Mouse (Mus musculus): Measurements from ENCODE around the gene Fam129c. TPM values are rescaled to one million over a fixed set of nuclear protein-coding genes. Genes with fewer than 3 reads are reported as not detected.

Fam129c gene
- total and polyA plus RNA-seq, 2 experiments from 2014 or later: 3.3 to 6.0 TPM

GRCm38 (mm10) chr8:71638321-71638720, 40.9 kb downstream of the Fam129c start:
- no peaks in the 10 kb centered on the region for H3K27me3 ChIP-seq (ENCODE audit: insufficient read depth, low read length)

GRCm38 (mm10) chr8:71639318-71639717, 41.9 kb downstream of the Fam129c start:
- Histone ChIP-seq H3K4me2 (ENCODE audit: low read depth, low read length) (no peak overlapping the region), H3K36me3 (ENCODE audit: insufficient read depth, low read length) (peaks cover 32% of the 10 kb centered on the region), H3K4me1 (ENCODE audit: insufficient read depth, low read length) (no peaks in the 10 kb centered on the region), H3K9me3 (ENCODE audit: low read length) (no peaks in the 10 kb centered on the region), H3K27ac (no peak overlapping the region), H3K27me3 (ENCODE audit: insufficient read depth, low read length) (no peaks in the 10 kb centered on the region), H3K9ac (replicated peaks; ENCODE audit: low read length) (no peak overlapping the region), H3K4me3 (ENCODE audit: low read length) (no peak overlapping the region)
- ATAC-seq (no peak), DNase-seq (ENCODE audit: low spot score) (no peak)
- no peak for TF ChIP-seq CTCF (IDR thresholded peaks at IDR 0.05; ENCODE audit: low read depth)
- WGBS: 86% methylated on average over 4 of the region's 4 CpGs

More at GRCm38 (mm10) chr8:71638321-71638720, 40.9 kb downstream of the Fam129c start:
- H3K9me3 ChIP-seq (ENCODE audit: low read length): no peaks in the 10 kb centered on the region
- H3K4me1 ChIP-seq (ENCODE audit: insufficient read depth, low read length): no peaks in the 10 kb centered on the region
- DNase-seq (ENCODE audit: low spot score) (no peak), ATAC-seq (no peak)
- H3K4me2 ChIP-seq (ENCODE audit: low read depth, low read length): no peak overlapping the region
- no peak overlapping the region for H3K4me3 ChIP-seq (ENCODE audit: low read length)
- H3K9ac ChIP-seq (replicated peaks; ENCODE audit: low read length): no peak overlapping the region
- no peak for TF ChIP-seq CTCF (IDR thresholded peaks at IDR 0.05; ENCODE audit: low read depth)
- H3K27ac ChIP-seq: no peak overlapping the region
- 72% methylated on average over 6 of the region's 6 CpGs for WGBS
- peaks cover 29% of the 10 kb centered on the region for H3K36me3 ChIP-seq (ENCODE audit: insufficient read depth, low read length)

GRCm38 (mm10) chr8:71645510-71645909, 48.1 kb downstream of the Fam129c start:
- H3K36me3 ChIP-seq (ENCODE audit: insufficient read depth, low read length): peaks cover 53% of the 10 kb centered on the region
- WGBS: 87% methylated on average over 9 of the region's 9 CpGs
- TF ChIP-seq CTCF (IDR thresholded peaks at IDR 0.05; ENCODE audit: low read depth): no peak
- no peak overlapping the region for H3K4me2 ChIP-seq (ENCODE audit: low read depth, low read length)
- H3K4me3 ChIP-seq (ENCODE audit: low read length): no peak overlapping the region
- no peaks in the 10 kb centered on the region for H3K9me3 ChIP-seq (ENCODE audit: low read length)
- H3K9ac ChIP-seq (replicated peaks; ENCODE audit: low read length): no peak overlapping the region
- no peaks in the 10 kb centered on the region for H3K27me3 ChIP-seq (ENCODE audit: insufficient read depth, low read length)
- no peak for DNase-seq (ENCODE audit: low spot score)
- no peak for ATAC-seq
- no peak overlapping the region for H3K27ac ChIP-seq
- H3K4me1 ChIP-seq (ENCODE audit: insufficient read depth, low read length): no peaks in the 10 kb centered on the region

GRCm38 (mm10) chr8:71654600-71654999, 57.2 kb downstream of the Fam129c start:
- no peak overlapping the region for H3K27ac ChIP-seq
- H3K9ac ChIP-seq (replicated peaks; ENCODE audit: low read length): no peak overlapping the region
- ATAC-seq: peak; percentile 38; the same call in 1 of the 2 replicates
- H3K4me2 ChIP-seq (ENCODE audit: low read depth, low read length): no peak overlapping the region
- H3K27me3 ChIP-seq (ENCODE audit: insufficient read depth, low read length): peaks cover 7% of the 10 kb centered on the region
- H3K36me3 ChIP-seq (ENCODE audit: insufficient read depth, low read length): peaks cover 17% of the 10 kb centered on the region; the same call in 1 of the 2 replicates
- H3K4me3 ChIP-seq (ENCODE audit: low read length): no peak overlapping the region
- 7% methylated on average over 15 of the region's 24 CpGs for WGBS
- H3K9me3 ChIP-seq (ENCODE audit: low read length): no peaks in the 10 kb centered on the region
- DNase-seq (ENCODE audit: low spot score): no peak
- no peaks in the 10 kb centered on the region for H3K4me1 ChIP-seq (ENCODE audit: insufficient read depth, low read length)
- TF ChIP-seq CTCF (IDR thresholded peaks at IDR 0.05; ENCODE audit: low read depth): no peak

Small RNA genes lying within 50 kb of the gene (microRNA-seq; reads per million reads assigned to microRNA genes)
- 3.6 to 4.4 reads per million in 2 experiments for gene Mir6769b

Other genes with a start within 250 kb of the Fam129c start
- gene Use1, start 230.8 kb upstream of the Fam129c start, total RNA-seq (2014; rRNA removed): 116 and 119 TPM in 2 replicates
- 123 and 129 TPM in 2 replicates for gene Use1, start 230.8 kb upstream of the Fam129c start, polyA plus RNA-seq (2015; fragmentation: Nextera tagmentation; extraction: Ambion mirVana)
- 11.8 and 12.3 TPM in 2 replicates for gene Ocel1, start 226.3 kb upstream of the Fam129c start, total RNA-seq (2014; rRNA removed)
- 5.0 and 5.8 TPM in 2 replicates for gene Ocel1, start 226.3 kb upstream of the Fam129c start, polyA plus RNA-seq (2015; fragmentation: Nextera tagmentation; extraction: Ambion mirVana)
- 127 and 129 TPM in 2 replicates for gene Nr2f6, start 215.7 kb upstream of the Fam129c start, total RNA-seq (2014; rRNA removed)
- gene Nr2f6, start 215.7 kb upstream of the Fam129c start, polyA plus RNA-seq (2015; fragmentation: Nextera tagmentation; extraction: Ambion mirVana): 33.8 and 34.1 TPM in 2 replicates
- 2.9 and 4.8 TPM in 2 replicates for gene Ushbp1, start 201.8 kb upstream of the Fam129c start, total RNA-seq (2014; rRNA removed)
- 5.1 and 5.3 TPM in 2 replicates for gene Ushbp1, start 201.8 kb upstream of the Fam129c start, polyA plus RNA-seq (2015; fragmentation: Nextera tagmentation; extraction: Ambion mirVana)
- 75.6 and 103 TPM in 2 replicates for gene Babam1, start 200.8 kb upstream of the Fam129c start, total RNA-seq (2014; rRNA removed)
- gene Babam1, start 200.8 kb upstream of the Fam129c start, polyA plus RNA-seq (2015; fragmentation: Nextera tagmentation; extraction: Ambion mirVana): 94.7 and 95.0 TPM in 2 replicates
- gene Ankle1, start 191.6 kb upstream of the Fam129c start, total RNA-seq (2014; rRNA removed): 5.1 and 12.0 TPM in 2 replicates
- gene Ankle1, start 191.6 kb upstream of the Fam129c start, polyA plus RNA-seq (2015; fragmentation: Nextera tagmentation; extraction: Ambion mirVana): 5.1 and 5.9 TPM in 2 replicates
- 325 and 330 TPM in 2 replicates for gene Abhd8, start 134.0 kb upstream of the Fam129c start, total RNA-seq (2014; rRNA removed)
- gene Abhd8, start 134.0 kb upstream of the Fam129c start, polyA plus RNA-seq (2015; fragmentation: Nextera tagmentation; extraction: Ambion mirVana): 190 and 195 TPM in 2 replicates
- gene Mrpl34, start 132.7 kb upstream of the Fam129c start, total RNA-seq (2014; rRNA removed): 77.9 and 127 TPM in 2 replicates
- 155 and 164 TPM in 2 replicates for gene Mrpl34, start 132.7 kb upstream of the Fam129c start, polyA plus RNA-seq (2015; fragmentation: Nextera tagmentation; extraction: Ambion mirVana)
- 191 and 195 TPM in 2 replicates for gene Dda1, start 128.4 kb upstream of the Fam129c start, total RNA-seq (2014; rRNA removed)
- gene Dda1, start 128.4 kb upstream of the Fam129c start, polyA plus RNA-seq (2015; fragmentation: Nextera tagmentation; extraction: Ambion mirVana): 241 and 246 TPM in 2 replicates
- 78.6 and 80.5 TPM in 2 replicates for gene Ano8, start 111.7 kb upstream of the Fam129c start, total RNA-seq (2014; rRNA removed)
- 4.7 and 5.3 TPM in 2 replicates for gene Ano8, start 111.7 kb upstream of the Fam129c start, polyA plus RNA-seq (2015; fragmentation: Nextera tagmentation; extraction: Ambion mirVana)
- gene Gtpbp3, start 109.5 kb upstream of the Fam129c start, total RNA-seq (2014; rRNA removed): 36.1 and 58.5 TPM in 2 replicates
- gene Gtpbp3, start 109.5 kb upstream of the Fam129c start, polyA plus RNA-seq (2015; fragmentation: Nextera tagmentation; extraction: Ambion mirVana): 12.1 and 15.5 TPM in 2 replicates
- gene Plvap, start 85.9 kb upstream of the Fam129c start, total RNA-seq (2014; rRNA removed): 8.0 and 8.3 TPM in 2 replicates
- 10.2 and 15.3 TPM in 2 replicates for gene Plvap, start 85.9 kb upstream of the Fam129c start, polyA plus RNA-seq (2015; fragmentation: Nextera tagmentation; extraction: Ambion mirVana)
- gene Ccdc194, start 71.9 kb upstream of the Fam129c start, total RNA-seq (2014; rRNA removed): 0.58 TPM in 1 of 2 replicates, not detected in the other
- 0.13 and 0.34 TPM in 2 replicates for gene Ccdc194, start 71.9 kb upstream of the Fam129c start, polyA plus RNA-seq (2015; fragmentation: Nextera tagmentation; extraction: Ambion mirVana)
- 14.4 and 27.5 TPM in 2 replicates for gene Bst2, start 60.2 kb upstream of the Fam129c start, total RNA-seq (2014; rRNA removed)
- gene Bst2, start 60.2 kb upstream of the Fam129c start, polyA plus RNA-seq (2015; fragmentation: Nextera tagmentation; extraction: Ambion mirVana): 21.0 and 22.7 TPM in 2 replicates
- 75.9 and 83.8 TPM in 2 replicates for gene Mvb12a, start 54.7 kb upstream of the Fam129c start, total RNA-seq (2014; rRNA removed)
- gene Mvb12a, start 54.7 kb upstream of the Fam129c start, polyA plus RNA-seq (2015; fragmentation: Nextera tagmentation; extraction: Ambion mirVana): 83.7 and 85.7 TPM in 2 replicates
- gene Tmem221, start 38.8 kb upstream of the Fam129c start, total RNA-seq (2014; rRNA removed): 1.3 TPM in 1 of 2 replicates, not detected in the other
- gene Tmem221, start 38.8 kb upstream of the Fam129c start, polyA plus RNA-seq (2015; fragmentation: Nextera tagmentation; extraction: Ambion mirVana): 0.18 and 0.29 TPM in 2 replicates
- not detected in 2 replicates for gene Nxnl1, start 31.0 kb upstream of the Fam129c start, total RNA-seq (2014; rRNA removed)
- 0.20 TPM in 1 of 2 replicates, not detected in the other for gene Nxnl1, start 31.0 kb upstream of the Fam129c start, polyA plus RNA-seq (2015; fragmentation: Nextera tagmentation; extraction: Ambion mirVana)
- 210 and 238 TPM in 2 replicates for gene Slc27a1, start 28.8 kb upstream of the Fam129c start, total RNA-seq (2014; rRNA removed)
- 127 and 152 TPM in 2 replicates for gene Slc27a1, start 28.8 kb upstream of the Fam129c start, polyA plus RNA-seq (2015; fragmentation: Nextera tagmentation; extraction: Ambion mirVana)
- 344 and 379 TPM in 2 replicates for gene Pgls, start 5.5 kb upstream of the Fam129c start, total RNA-seq (2014; rRNA removed)
- 272 and 275 TPM in 2 replicates for gene Pgls, start 5.5 kb upstream of the Fam129c start, polyA plus RNA-seq (2015; fragmentation: Nextera tagmentation; extraction: Ambion mirVana)
- 95.9 and 121 TPM in 2 replicates for gene Colgalt1, start 13.3 kb downstream of the Fam129c start, total RNA-seq (2014; rRNA removed)
- gene Colgalt1, start 13.3 kb downstream of the Fam129c start, polyA plus RNA-seq (2015; fragmentation: Nextera tagmentation; extraction: Ambion mirVana): 55.3 and 56.7 TPM in 2 replicates
- 81.4 and 89.1 TPM in 2 replicates for gene Unc13a, start 74.1 kb downstream of the Fam129c start, total RNA-seq (2014; rRNA removed)
- gene Unc13a, start 74.1 kb downstream of the Fam129c start, polyA plus RNA-seq (2015; fragmentation: Nextera tagmentation; extraction: Ambion mirVana): 16.8 and 16.9 TPM in 2 replicates
- 14.8 and 15.3 TPM in 2 replicates for gene Jak3, start 78.6 kb downstream of the Fam129c start, total RNA-seq (2014; rRNA removed)
- gene Jak3, start 78.6 kb downstream of the Fam129c start, polyA plus RNA-seq (2015; fragmentation: Nextera tagmentation; extraction: Ambion mirVana): 7.3 and 7.4 TPM in 2 replicates
- not detected in 2 replicates for gene Insl3, start 91.6 kb downstream of the Fam129c start, total RNA-seq (2014; rRNA removed)
- 1.7 and 3.4 TPM in 2 replicates for gene Insl3, start 91.6 kb downstream of the Fam129c start, polyA plus RNA-seq (2015; fragmentation: Nextera tagmentation; extraction: Ambion mirVana)
- gene B3gnt3, start 104.1 kb downstream of the Fam129c start, total RNA-seq (2014; rRNA removed): 0.42 and 0.50 TPM in 2 replicates
- gene B3gnt3, start 104.1 kb downstream of the Fam129c start, polyA plus RNA-seq (2015; fragmentation: Nextera tagmentation; extraction: Ambion mirVana): 0.52 and 0.60 TPM in 2 replicates
- 84.2 and 99.0 TPM in 2 replicates for gene Fcho1, start 128.1 kb downstream of the Fam129c start, total RNA-seq (2014; rRNA removed)
- 62.2 and 65.8 TPM in 2 replicates for gene Fcho1, start 128.1 kb downstream of the Fam129c start, polyA plus RNA-seq (2015; fragmentation: Nextera tagmentation; extraction: Ambion mirVana)